Mouse (Mus musculus) heart, embryonic 15.5 days (tissue): ENCODE results near the gene Gm4450. TPM values are rescaled to one million over a fixed set of nuclear protein-coding genes. Genes with fewer than 3 reads are reported as not detected.
"Not testable (repeated sequence)": the region's sequence is repeated elsewhere in the genome, so short reads cannot be mapped to it uniquely, and the experiment has no call there.

Source experiments
- ATAC-seq: fragments of 200-750 bp; cut with Nextera tagmentation; replicated peaks from 2 replicates; pipeline ENCODE4 v1.8.0; 2017; ENCODE audit warnings: low read depth, moderate TSS enrichment; ENCODE audit not compliant: insufficient number of reproducible peaks, insufficient read depth, low FRiP score
- H3K27ac ChIP-seq: fragments of 300-500 bp; sonication (generic); 2 replicates; pipeline ENCODE4 v1.5.1; 2015; ENCODE audit warnings: mild to moderate bottlenecking, inconsistent platforms
- H3K27me3 ChIP-seq: fragments of 300-500 bp; sonication (generic); 2 replicates; pipeline ENCODE4 v1.6.1; 2015; ENCODE audit warnings: inconsistent platforms
- H3K36me3 ChIP-seq: fragments of 300-500 bp; sonication (generic); 2 replicates; pipeline ENCODE4 v1.6.1; 2015; ENCODE audit warnings: mild to moderate bottlenecking, inconsistent platforms
- H3K4me1 ChIP-seq: fragments of 300-500 bp; sonication (generic); replicated peaks from 2 replicates; pipeline ENCODE4 v1.6.1; 2015; ENCODE audit warnings: inconsistent platforms
- H3K4me2 ChIP-seq: fragments of 300-500 bp; sonication (generic); 2 replicates; pipeline ENCODE4 v1.6.1; 2015; ENCODE audit warnings: inconsistent platforms, mild to moderate bottlenecking, moderate library complexity
- H3K4me3 ChIP-seq: fragments of 300-500 bp; sonication (generic); 2 replicates; pipeline ENCODE4 v1.5.1; 2015; ENCODE audit warnings: mild to moderate bottlenecking, inconsistent platforms
- H3K9ac ChIP-seq: fragments of 300-500 bp; sonication (generic); 2 replicates; pipeline ENCODE4 v1.6.1; 2015; ENCODE audit warnings: mild to moderate bottlenecking, inconsistent platforms
- H3K9me3 ChIP-seq: fragments of 300-500 bp; sonication (generic); replicated peaks from 2 replicates; pipeline ENCODE4 v1.6.1; 2016; ENCODE audit warnings: inconsistent platforms
- WGBS: fragments of 180-500 bp; shearing (Covaris S2); methylation state at CpG from one replicate; pipeline ENCODE4 v1.1.7; 2015; ENCODE audit warnings: mixed read lengths; 5-methylcytosine and 5-hydroxymethylcytosine counted together
- polyA plus RNA-seq: library from polyadenylated mRNA; unstranded; fragments of >200 nt; fragmentation: Nextera tagmentation; extraction: Ambion mirVana; gene quantifications from 2 replicates; pipeline ENCODE4 v1.2.1, GENCODE M21; 2015

Gm4450 gene
- polyA plus RNA-seq, 1 experiment from 2014 or later: not detected

DNA sequence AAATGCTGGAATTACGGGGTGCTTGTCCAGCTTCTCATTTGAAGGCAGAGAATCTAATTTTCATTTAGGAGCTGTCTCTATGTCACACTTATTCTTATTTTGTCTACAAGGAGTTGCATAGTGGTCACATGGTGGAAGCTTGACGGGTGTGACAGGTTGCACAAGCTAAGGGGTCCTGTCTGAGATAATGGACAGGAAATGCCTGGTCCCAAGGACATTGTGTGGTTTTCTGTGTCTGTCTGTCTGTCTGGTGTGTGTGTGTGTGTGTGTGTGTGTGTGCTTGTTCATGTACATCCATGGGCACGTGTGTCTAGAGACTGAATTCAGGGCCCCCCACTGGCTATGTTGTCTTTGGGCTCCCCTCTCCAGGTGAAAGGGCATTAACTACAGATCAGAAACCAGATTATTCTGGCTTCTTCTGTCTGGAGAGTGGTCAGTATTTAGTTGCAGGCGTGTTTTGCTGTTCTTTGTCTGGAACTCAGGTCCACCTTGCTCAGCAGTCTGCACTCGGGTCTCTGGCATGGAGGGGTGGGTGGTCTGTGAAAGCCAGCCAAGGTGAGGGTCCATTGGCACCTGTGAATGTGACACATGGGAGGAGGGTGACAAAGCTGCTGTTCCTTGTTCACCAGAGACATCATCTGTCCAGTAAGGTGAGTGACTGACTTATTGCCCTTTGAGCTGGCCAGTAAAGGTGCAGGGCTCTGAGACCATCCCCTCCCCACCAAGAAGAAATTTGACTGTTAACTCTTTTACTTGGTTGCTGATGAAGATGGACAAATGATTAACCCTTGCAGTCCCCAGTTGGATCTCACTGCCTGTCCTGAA lies 40.3 kb downstream of the Gm4450 start:
- no peak overlapping the region for H3K9ac ChIP-seq
- 57% methylated on average over 5 of the region's 5 CpGs for WGBS

DNA sequence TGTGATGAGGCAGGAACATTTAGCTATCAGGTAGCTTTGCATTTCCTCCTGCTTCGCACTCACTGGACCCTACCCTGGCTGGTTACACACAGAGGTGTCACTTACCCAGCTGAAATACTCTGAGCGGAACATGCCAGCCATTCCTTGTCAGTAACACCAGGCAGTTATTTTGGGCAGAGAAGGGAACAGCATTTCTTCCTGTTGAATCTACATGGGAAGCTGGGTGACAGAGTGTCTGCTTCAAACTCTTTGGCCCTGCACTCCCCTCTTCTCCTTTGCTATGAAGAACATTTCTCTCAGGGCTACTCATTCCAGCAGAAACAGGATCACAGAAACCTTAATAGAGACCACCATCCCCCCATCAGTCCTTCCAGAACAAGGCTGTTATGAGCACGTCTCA lies 42.6 kb downstream of the Gm4450 start:
- Histone ChIP-seq H3K27ac (peak overlapping the region; percentile 82), H3K27me3 (no peaks in the 10 kb centered on the region), H3K9ac (no peak overlapping the region), H3K4me2 (0 out of 2 replicates have a peak overlapping the region, but pooled peaks have one; percentile 2), H3K36me3 (no peaks in the 10 kb centered on the region), H3K4me3 (no peak overlapping the region), H3K4me1 (peaks cover 72% of the 10 kb centered on the region), H3K9me3 (no peaks in the 10 kb centered on the region)
- 30% methylated on average over 3 of the region's 3 CpGs for WGBS
- peak; percentile 28; the same call in 1 of the 2 replicates for ATAC-seq

More for the DNA sequence above, 40.3 kb downstream of the Gm4450 start:
- peaks cover 77% of the 10 kb centered on the region for H3K4me1 ChIP-seq
- H3K27me3 ChIP-seq: no peaks in the 10 kb centered on the region
- peak overlapping the region; percentile 50 for H3K4me2 ChIP-seq
- ATAC-seq: no peak
- peak overlapping the region; percentile 82 for H3K27ac ChIP-seq
- H3K9me3 ChIP-seq: no peaks in the 10 kb centered on the region
- H3K36me3 ChIP-seq: no peaks in the 10 kb centered on the region
- H3K4me3 ChIP-seq: no peak overlapping the region

DNA sequence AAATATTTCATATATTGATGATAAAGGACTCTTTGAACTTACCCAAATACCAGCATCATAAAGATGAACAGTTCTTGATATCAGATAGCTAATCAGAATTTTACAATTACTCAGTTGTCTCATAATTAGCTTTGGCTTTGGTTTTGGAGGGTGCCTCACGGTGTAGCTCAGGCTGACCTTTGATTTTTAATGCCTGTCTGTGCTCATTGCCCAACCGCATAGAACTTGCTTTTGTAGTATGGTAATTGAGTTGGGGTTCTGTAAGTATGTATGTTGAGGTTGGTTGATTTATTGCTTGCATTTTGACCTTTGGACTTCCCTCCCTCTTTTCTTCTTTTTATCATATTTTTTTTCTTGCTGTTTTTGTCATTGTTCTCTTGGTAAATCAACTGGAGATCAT lies 43.2 kb downstream of the Gm4450 start:
- Histone ChIP-seq H3K36me3 (no peaks in the 10 kb centered on the region), H3K4me3 (no peak overlapping the region), H3K4me1 (peaks cover 66% of the 10 kb centered on the region), H3K9ac (no peak overlapping the region), H3K27me3 (no peaks in the 10 kb centered on the region), H3K4me2 (no peak overlapping the region), H3K9me3 (no peaks in the 10 kb centered on the region), H3K27ac (peak overlapping the region; percentile 82)
- WGBS: 70% methylated on average over 2 of the region's 2 CpGs
- no peak for ATAC-seq

DNA sequence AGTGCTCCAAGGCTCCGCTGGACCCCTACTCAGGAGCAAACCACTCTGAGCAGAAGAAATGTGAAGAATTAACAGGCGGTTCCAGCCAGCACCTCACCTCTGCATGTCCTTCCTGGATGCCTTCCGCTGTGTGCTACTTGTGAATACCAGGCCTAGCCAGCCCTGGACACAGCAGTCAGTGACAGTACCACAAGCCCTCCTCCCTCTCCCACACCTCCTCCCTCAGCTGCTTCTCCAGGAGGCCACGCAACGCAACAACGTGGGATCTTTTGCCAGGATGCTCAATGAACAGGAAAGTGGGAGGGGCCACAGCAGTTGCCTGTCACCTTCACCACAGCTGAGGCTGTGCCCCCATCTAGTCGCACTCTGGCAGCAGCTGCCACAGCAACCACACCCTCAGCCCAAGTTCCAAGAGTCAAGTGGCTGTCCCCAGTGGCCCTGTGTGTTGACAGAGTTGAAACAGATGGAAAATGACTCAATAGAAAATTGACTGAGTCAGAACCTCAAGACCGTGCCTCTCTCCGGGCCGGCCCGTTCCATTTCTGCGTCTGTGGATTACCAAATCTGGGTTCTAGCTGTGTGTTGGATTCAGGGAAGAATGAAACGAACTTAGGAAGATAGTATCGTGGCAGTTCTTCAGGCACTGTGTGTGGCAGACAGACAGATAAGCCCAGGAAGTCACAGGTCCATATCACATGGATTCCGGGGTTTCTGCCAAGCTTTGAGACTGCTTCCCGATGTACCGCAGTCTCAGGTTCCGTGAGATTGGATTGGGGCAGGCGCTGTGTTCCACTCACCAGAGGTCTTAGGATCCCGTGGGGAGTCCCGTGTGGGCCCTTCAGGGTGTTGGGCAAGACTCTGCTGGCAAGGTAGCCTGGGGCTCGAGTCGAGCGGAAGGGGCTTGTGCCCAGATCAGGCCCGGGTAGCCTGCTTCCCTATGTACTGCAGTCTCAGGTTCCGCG lies 46.0 kb downstream of the Gm4450 start:
- H3K9ac ChIP-seq, H3K4me3 ChIP-seq, H3K36me3 ChIP-seq, H3K27me3 ChIP-seq, H3K4me2 ChIP-seq, H3K9me3 ChIP-seq: not testable (repeated sequence)
- ATAC-seq: peak; percentile 86
- H3K4me1 ChIP-seq: peaks cover 58% of the 10 kb centered on the region
- H3K27ac ChIP-seq: peak overlapping the region; percentile 76
- 46% methylated on average over 17 of the region's 27 CpGs for WGBS

DNA sequence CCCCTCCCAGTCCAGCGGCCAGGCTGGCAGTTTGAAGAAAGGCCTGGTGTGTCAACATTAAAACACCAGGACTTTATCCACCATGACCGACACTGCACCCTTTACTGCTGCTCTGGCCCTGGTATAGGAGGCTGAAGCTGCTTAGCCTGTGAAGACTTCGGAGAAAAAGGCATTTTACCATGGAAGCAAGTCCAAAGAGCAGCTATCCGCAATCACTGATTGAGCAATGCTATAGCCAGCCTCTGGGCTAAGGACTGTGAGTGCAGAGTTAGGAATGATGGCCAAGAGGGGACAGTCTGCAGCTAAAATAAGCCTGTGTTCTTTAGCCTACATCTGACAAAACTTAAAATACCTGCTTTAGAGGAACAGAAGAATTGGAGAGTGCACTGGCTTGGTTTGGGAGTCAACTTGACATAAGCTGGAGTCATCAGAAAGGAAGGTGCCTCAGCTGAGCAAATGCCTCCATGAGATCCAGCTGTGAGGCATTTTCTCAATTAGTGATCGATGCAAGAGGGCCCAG lies 49.6 kb downstream of the Gm4450 start:
- WGBS: 45% methylated on average over 5 of the region's 5 CpGs
- H3K4me3 ChIP-seq, H3K36me3 ChIP-seq, H3K9me3 ChIP-seq, H3K9ac ChIP-seq, H3K27me3 ChIP-seq: not testable (repeated sequence)
- ATAC-seq: 0 out of 2 replicates have a peak, but pooled peaks have one; percentile 6
- H3K4me2 ChIP-seq: peak overlapping the region; percentile 52
- H3K27ac ChIP-seq: peak overlapping the region; percentile 91
- peaks cover 31% of the 10 kb centered on the region for H3K4me1 ChIP-seq

DNA sequence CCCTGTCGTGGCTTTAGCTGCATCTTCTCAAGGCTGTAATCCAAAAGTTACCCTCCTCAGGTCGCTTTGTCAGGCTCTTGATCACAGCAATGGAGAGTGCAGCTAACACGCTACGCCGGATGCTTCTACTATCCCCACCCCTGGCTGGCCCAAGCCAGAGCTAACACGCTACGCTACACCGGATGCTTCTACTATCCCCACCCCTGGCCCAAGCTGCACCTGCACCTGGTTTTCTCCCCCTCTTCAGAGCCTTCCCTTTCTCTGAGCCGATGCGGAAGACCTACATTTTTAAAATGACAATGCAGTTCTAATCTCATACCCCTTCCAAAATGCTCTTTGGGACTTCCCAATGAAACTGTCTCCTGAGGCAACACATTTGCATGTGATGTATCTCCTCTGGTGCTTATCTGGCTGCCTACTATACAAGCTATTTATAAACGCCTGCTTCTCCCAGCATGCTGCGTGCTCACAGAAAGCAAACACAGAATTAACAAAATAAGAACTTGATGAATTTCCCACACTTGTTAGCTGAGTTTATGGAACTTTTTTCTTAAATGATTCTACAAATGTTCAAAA lies 50.3 kb downstream of the Gm4450 start:
- 22% methylated on average over 12 of the region's 12 CpGs for WGBS
- H3K4me3 ChIP-seq: not testable (repeated sequence)

DNA sequence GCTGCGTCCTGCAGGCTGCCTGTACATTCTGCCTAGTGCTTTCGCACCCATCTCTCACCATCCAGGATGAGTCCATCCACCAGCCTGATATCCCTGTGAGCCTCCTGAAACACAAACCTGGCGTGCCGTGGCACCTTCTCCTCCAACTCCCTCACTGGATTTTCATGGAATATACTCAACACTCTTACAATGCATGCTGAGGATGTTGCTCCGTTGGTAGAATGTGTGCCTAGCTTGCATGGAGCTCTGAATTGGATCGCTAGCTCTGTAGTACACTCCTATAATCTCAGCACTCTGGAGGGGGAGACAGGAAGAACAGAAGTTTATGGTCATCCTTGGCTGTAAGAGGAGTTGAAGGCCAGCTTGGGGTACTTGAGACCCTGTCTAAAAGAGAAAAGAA lies 51.0 kb downstream of the Gm4450 start:
- H3K27ac ChIP-seq: peak overlapping the region; percentile 91
- WGBS: 73% methylated on average over 6 of the region's 6 CpGs
- not testable (repeated sequence) for ATAC-seq

More for the DNA sequence above, 50.3 kb downstream of the Gm4450 start:
- not testable (repeated sequence) for ATAC-seq, H3K36me3 ChIP-seq, H3K27me3 ChIP-seq, H3K9me3 ChIP-seq, H3K9ac ChIP-seq
- Histone ChIP-seq H3K4me1 (peaks cover 26% of the 10 kb centered on the region), H3K27ac (peak overlapping the region; percentile 91), H3K4me2 (peak overlapping the region; percentile 52)

DNA sequence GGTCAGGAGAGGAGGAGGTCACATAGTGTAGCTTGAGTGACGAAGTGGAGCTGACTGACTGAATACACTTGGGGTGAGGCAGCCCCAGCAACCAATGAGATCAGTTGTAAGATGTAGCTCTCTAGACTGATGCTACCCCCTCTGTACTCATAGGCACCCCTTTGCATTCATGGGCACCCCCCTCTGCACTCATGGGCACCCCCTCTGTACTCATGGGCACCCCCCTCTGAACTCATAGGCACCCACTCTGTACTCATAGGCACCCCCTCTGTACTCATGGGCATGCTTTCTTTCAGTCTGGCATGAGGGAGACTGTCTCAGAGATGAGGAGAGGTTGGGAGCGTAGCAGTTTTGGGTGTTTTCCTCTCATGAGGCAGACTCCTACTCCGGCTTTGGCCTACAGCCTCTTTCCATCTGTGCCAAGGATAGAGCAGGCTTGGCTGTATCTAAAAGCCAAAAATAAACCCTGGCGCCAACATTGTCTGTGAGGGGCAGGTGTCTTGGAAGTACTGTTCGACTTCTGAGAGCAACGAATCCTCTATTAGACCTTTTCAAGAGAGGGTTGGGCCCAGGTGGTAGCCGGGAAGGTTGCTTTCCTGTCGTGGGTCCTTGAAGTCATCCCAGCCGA lies 52.5 kb downstream of the Gm4450 start:
- not testable (repeated sequence) for H3K4me2 ChIP-seq, H3K9me3 ChIP-seq, H3K4me3 ChIP-seq, H3K9ac ChIP-seq, H3K36me3 ChIP-seq, H3K27me3 ChIP-seq
- peak; percentile 33 for ATAC-seq
- Histone ChIP-seq H3K4me1 (peaks cover 26% of the 10 kb centered on the region), H3K27ac (peak overlapping the region; percentile 78)
- 52% methylated on average over 9 of the region's 9 CpGs for WGBS

More for the DNA sequence above, 51.0 kb downstream of the Gm4450 start:
- not testable (repeated sequence) for H3K27me3 ChIP-seq, H3K9ac ChIP-seq, H3K9me3 ChIP-seq, H3K4me3 ChIP-seq, H3K36me3 ChIP-seq
- Histone ChIP-seq H3K4me2 (peak overlapping the region; percentile 52; the same call in 1 of the 2 replicates), H3K4me1 (peaks cover 26% of the 10 kb centered on the region)
